Mouse (Mus musculus): ENCODE results near the gene Macrod2.

Macrod2 gene

GRCm38 (mm10) chr2:141490518-141490917 is 1095.4 kb downstream of the Macrod2 start:
- no peak for DNase-seq (ENCODE audit: low spot score)

GRCm38 (mm10) chr2:141505451-141505850 is 1110.3 kb downstream of the Macrod2 start:
- no peak for DNase-seq (ENCODE audit: low spot score)

GRCm38 (mm10) chr2:141507929-141508897 is 1113.1 kb downstream of the Macrod2 start:
- no peak for DNase-seq (ENCODE audit: low spot score)

GRCm38 (mm10) chr2:141514976-141515375 is 1119.9 kb downstream of the Macrod2 start:
- DNase-seq (ENCODE audit: low spot score) = no peak

GRCm38 (mm10) chr2:141522081-141522480 is 1127.0 kb downstream of the Macrod2 start:
- no peak for DNase-seq (ENCODE audit: low spot score)

GRCm38 (mm10) chr2:141545877-141546276 is 1150.8 kb downstream of the Macrod2 start:
- DNase-seq (ENCODE audit: low spot score) = no peak

- DNase-seq (ENCODE audit: low spot score) = no peak
These were observed 1156.6 kb downstream of the Macrod2 start for GRCm38 (mm10) chr2:141551701-141552100.

- no peak for DNase-seq (ENCODE audit: low spot score)
These were observed 1161.6 kb downstream of the Macrod2 start for GRCm38 (mm10) chr2:141556747-141557146.

GRCm38 (mm10) chr2:141558242-141558827 is 1163.2 kb downstream of the Macrod2 start:
- no peak for DNase-seq (ENCODE audit: low spot score)

GRCm38 (mm10) chr2:141565986-141566385 is 1170.9 kb downstream of the Macrod2 start:
- DNase-seq (ENCODE audit: low spot score) = no peak

- no peak for DNase-seq (ENCODE audit: low spot score)
These were observed 1176.3 kb downstream of the Macrod2 start for GRCm38 (mm10) chr2:141571360-141571759.

- no peak for DNase-seq (ENCODE audit: low spot score)
These were observed 1183.1 kb downstream of the Macrod2 start for GRCm38 (mm10) chr2:141578206-141578605.

GRCm38 (mm10) chr2:141582431-141582830 is 1187.3 kb downstream of the Macrod2 start:
- no peak for DNase-seq (ENCODE audit: low spot score)

- no peak for DNase-seq (ENCODE audit: low spot score)
These were observed 1187.8 kb downstream of the Macrod2 start for GRCm38 (mm10) chr2:141582933-141583332.

GRCm38 (mm10) chr2:141587290-141587689 is 1192.2 kb downstream of the Macrod2 start:
- no peak for DNase-seq (ENCODE audit: low spot score)

GRCm38 (mm10) chr2:141591326-141591725 is 1196.2 kb downstream of the Macrod2 start:
- no peak for DNase-seq (ENCODE audit: low spot score)

- no peak for DNase-seq (ENCODE audit: low spot score)
These were observed 1199.7 kb downstream of the Macrod2 start for GRCm38 (mm10) chr2:141594811-141595210.

GRCm38 (mm10) chr2:141617721-141618120 is 1222.6 kb downstream of the Macrod2 start:
- DNase-seq (ENCODE audit: low spot score) = no peak

GRCm38 (mm10) chr2:141618257-141618656 is 1223.1 kb downstream of the Macrod2 start:
- no peak for DNase-seq (ENCODE audit: low spot score)

GRCm38 (mm10) chr2:141664051-141664450 is 1268.9 kb downstream of the Macrod2 start:
- no peak for DNase-seq (ENCODE audit: low spot score)

GRCm38 (mm10) chr2:141672814-141673213 is 1277.7 kb downstream of the Macrod2 start:
- DNase-seq (ENCODE audit: low spot score) = no peak

GRCm38 (mm10) chr2:141673405-141673804 is 1278.3 kb downstream of the Macrod2 start:
- no peak for DNase-seq (ENCODE audit: low spot score)

GRCm38 (mm10) chr2:141697541-141697940 is 1302.4 kb downstream of the Macrod2 start:
- no peak for DNase-seq (ENCODE audit: low spot score)
